Mouse (Mus musculus) testis, adult 2 months (tissue): ENCODE results near the gene H2-T23.
"Not testable (repeated sequence)": the region's sequence is repeated elsewhere in the genome, so short reads cannot be mapped to it uniquely, and the experiment has no call there.

Experiments used
- CTCF ChIP-seq: fragments of 200-500 bp; IDR thresholded peaks from 2 replicates; pipeline ENCODE4 v1.5.1; 2012; ENCODE audit warnings: low read depth, mild to moderate bottlenecking, inconsistent platforms, low read length, moderate library complexity; ENCODE audit not compliant: control insufficient read depth, insufficient read depth, insufficient replicate concordance
- POLR2A ChIP-seq: fragments of 200-500 bp; IDR thresholded peaks from 2 replicates; pipeline ENCODE4 v1.6.1; 2012; ENCODE audit warnings: low read depth, mild to moderate bottlenecking, inconsistent platforms, low read length, moderate library complexity; ENCODE audit not compliant: control insufficient read depth

- not testable (repeated sequence) for TF ChIP-seq POLR2A, CTCF
These were observed 9.4 kb upstream of the H2-T23 start for GRCm38 (mm10) chr17:36042055-36042454.
